Mouse (Mus musculus) intestine, postnatal 0 days (tissue): ENCODE measurements around the gene Srsf4. TPM values are rescaled to one million over a fixed set of nuclear protein-coding genes. Genes with fewer than 3 reads are reported as not detected.

Experiments
- ATAC-seq: fragments of 200-750 bp; cut with Nextera tagmentation; 2 replicates; pipeline ENCODE4 v1.8.0; 2017; ENCODE audit warnings: mild to moderate bottlenecking, moderate TSS enrichment, moderate library complexity
- H3K27ac ChIP-seq: fragments of 300-500 bp; sonication (generic); 2 replicates; pipeline ENCODE4 v1.5.1; 2014; ENCODE audit warnings: mild to moderate bottlenecking, low read depth, low read length, moderate library complexity
- H3K27me3 ChIP-seq: fragments of 300-500 bp; sonication (generic); replicated peaks from 2 replicates; pipeline ENCODE4 v1.6.1; 2014; ENCODE audit warnings: low read length, mixed read lengths; ENCODE audit not compliant: control insufficient read depth, insufficient read depth
- H3K36me3 ChIP-seq: fragments of 300-500 bp; sonication (generic); 2 replicates; pipeline ENCODE4 v1.6.1; 2014; ENCODE audit warnings: mild to moderate bottlenecking, moderate library complexity; ENCODE audit not compliant: control insufficient read depth, insufficient read depth
- H3K4me1 ChIP-seq: fragments of 300-500 bp; sonication (generic); replicated peaks from 2 replicates; pipeline ENCODE4 v1.6.1; 2014; ENCODE audit warnings: antibody characterized with exemption, low read length, mixed read lengths; ENCODE audit not compliant: control insufficient read depth, insufficient read depth
- H3K4me2 ChIP-seq: fragments of 300-500 bp; sonication (generic); replicated peaks from 2 replicates; pipeline ENCODE4 v1.6.1; 2014; ENCODE audit warnings: low read depth, mild to moderate bottlenecking, moderate library complexity
- H3K4me3 ChIP-seq: fragments of 300-500 bp; sonication (generic); 2 replicates; pipeline ENCODE4 v1.5.1; 2014; ENCODE audit warnings: low read depth, low read length
- H3K9ac ChIP-seq: fragments of 300-500 bp; sonication (generic); 2 replicates; pipeline ENCODE4 v1.6.1; 2014; ENCODE audit warnings: mild to moderate bottlenecking, low read depth, low read length
- H3K9me3 ChIP-seq: fragments of 300-500 bp; sonication (generic); 2 replicates; pipeline ENCODE4 v1.6.1; 2016; ENCODE audit warnings: mixed run types; ENCODE audit not compliant: control insufficient read depth
- CTCF ChIP-seq: sonication (generic); IDR thresholded peaks from 2 replicates; pipeline ENCODE4 v1.5.1; 2016; ENCODE audit warnings: low read depth, mild to moderate bottlenecking, control low read depth, antibody characterized with exemption, moderate library complexity
- WGBS: fragments of 180-500 bp; shearing (Covaris S2); extraction: QIAGEN DNeasy Blood & Tissue Kit; methylation state at CpG from one replicate; pipeline ENCODE4 v1.1.7; 2014; 5-methylcytosine and 5-hydroxymethylcytosine counted together
- polyA plus RNA-seq: library from polyadenylated mRNA; unstranded; fragments of >200 nt; fragmentation: Nextera tagmentation; extraction: Ambion mirVana; gene quantifications from 2 replicates; pipeline ENCODE4 v1.2.1, GENCODE M21; 2015

Gene Srsf4
- polyA plus RNA-seq, 1 experiment from 2014 or later, result 36.2 TPM

GRCm38 (mm10) chr4:131924096-131924810, 50.8 kb downstream of the Srsf4 start:
- Histone ChIP-seq H3K27me3 (peaks cover 15% of the 10 kb centered on the region), H3K4me3 (no peak overlapping the region), H3K4me2 (no peak overlapping the region), H3K4me1 (peaks cover 2% of the 10 kb centered on the region), H3K9ac (no peak overlapping the region), H3K36me3 (peaks cover 49% of the 10 kb centered on the region), H3K27ac (no peak overlapping the region), H3K9me3 (no peaks in the 10 kb centered on the region)
- 68% methylated on average over 6 of the region's 6 CpGs for WGBS
- ATAC-seq, result no peak
- no peak for TF ChIP-seq CTCF

- Histone ChIP-seq H3K9me3 (no peaks in the 10 kb centered on the region), H3K9ac (no peak overlapping the region), H3K4me3 (no peak overlapping the region), H3K27me3 (no peaks in the 10 kb centered on the region), H3K4me1 (no peaks in the 10 kb centered on the region), H3K36me3 (peaks cover 72% of the 10 kb centered on the region), H3K4me2 (no peak overlapping the region), H3K27ac (no peak overlapping the region)
- no peak for TF ChIP-seq CTCF
- 85% methylated on average over 6 of the region's 6 CpGs for WGBS
- ATAC-seq, result no peak
These were observed 55.7 kb downstream of the Srsf4 start for GRCm38 (mm10) chr4:131929146-131929545.

- peak overlapping the region; percentile 41; the same call in 1 of the 2 replicates for H3K27ac ChIP-seq
- no peak overlapping the region for H3K4me2 ChIP-seq
- no peaks in the 10 kb centered on the region for H3K27me3 ChIP-seq
- H3K9ac ChIP-seq, result no peak overlapping the region
- H3K9me3 ChIP-seq, result no peaks in the 10 kb centered on the region
- peak; percentile 82 for ATAC-seq
- no peaks in the 10 kb centered on the region for H3K4me1 ChIP-seq
- 43% methylated on average over 2 of the region's 2 CpGs for WGBS
- TF ChIP-seq CTCF, result no peak
- H3K4me3 ChIP-seq, result no peak overlapping the region
- H3K36me3 ChIP-seq, result peaks cover 13% of the 10 kb centered on the region; the same call in 1 of the 2 replicates
These were observed 66.0 kb downstream of the Srsf4 start for GRCm38 (mm10) chr4:131939459-131939858.

GRCm38 (mm10) chr4:131940846-131941245, 67.4 kb downstream of the Srsf4 start:
- Histone ChIP-seq H3K36me3 (peaks cover 2% of the 10 kb centered on the region; the same call in 1 of the 2 replicates), H3K9ac (no peak overlapping the region), H3K4me2 (no peak overlapping the region), H3K27ac (no peak overlapping the region), H3K27me3 (no peaks in the 10 kb centered on the region), H3K4me1 (no peaks in the 10 kb centered on the region), H3K4me3 (no peak overlapping the region), H3K9me3 (no peaks in the 10 kb centered on the region)
- no peak for TF ChIP-seq CTCF
- no peak for ATAC-seq
- 95% methylated on average over 4 of the region's 4 CpGs for WGBS

GRCm38 (mm10) chr4:131947848-131948247, 74.4 kb downstream of the Srsf4 start:
- H3K27me3 ChIP-seq, result no peaks in the 10 kb centered on the region
- H3K4me2 ChIP-seq, result no peak overlapping the region
- H3K36me3 ChIP-seq, result peaks cover 8% of the 10 kb centered on the region; the same call in 1 of the 2 replicates
- 64% methylated on average over 11 of the region's 11 CpGs for WGBS
- H3K4me3 ChIP-seq, result no peak overlapping the region
- no peak overlapping the region for H3K9ac ChIP-seq
- no peak for TF ChIP-seq CTCF
- no peak overlapping the region for H3K27ac ChIP-seq
- ATAC-seq, result peak; percentile 56; the same call in 1 of the 2 replicates
- no peaks in the 10 kb centered on the region for H3K9me3 ChIP-seq
- H3K4me1 ChIP-seq, result no peaks in the 10 kb centered on the region

GRCm38 (mm10) chr4:131949903-131950302, 76.5 kb downstream of the Srsf4 start:
- H3K4me2 ChIP-seq, result no peak overlapping the region
- no peak overlapping the region for H3K27ac ChIP-seq
- no peak for ATAC-seq
- H3K9me3 ChIP-seq, result no peaks in the 10 kb centered on the region
- H3K36me3 ChIP-seq, result peaks cover 12% of the 10 kb centered on the region; the same call in 1 of the 2 replicates
- H3K4me1 ChIP-seq, result no peaks in the 10 kb centered on the region
- H3K9ac ChIP-seq, result no peak overlapping the region
- 55% methylated on average over 5 of the region's 5 CpGs for WGBS
- H3K4me3 ChIP-seq, result no peak overlapping the region
- H3K27me3 ChIP-seq, result no peaks in the 10 kb centered on the region
- no peak for TF ChIP-seq CTCF
